ENCODE assay signal across 21 mouse cellular contexts in the genomic region with DNA sequence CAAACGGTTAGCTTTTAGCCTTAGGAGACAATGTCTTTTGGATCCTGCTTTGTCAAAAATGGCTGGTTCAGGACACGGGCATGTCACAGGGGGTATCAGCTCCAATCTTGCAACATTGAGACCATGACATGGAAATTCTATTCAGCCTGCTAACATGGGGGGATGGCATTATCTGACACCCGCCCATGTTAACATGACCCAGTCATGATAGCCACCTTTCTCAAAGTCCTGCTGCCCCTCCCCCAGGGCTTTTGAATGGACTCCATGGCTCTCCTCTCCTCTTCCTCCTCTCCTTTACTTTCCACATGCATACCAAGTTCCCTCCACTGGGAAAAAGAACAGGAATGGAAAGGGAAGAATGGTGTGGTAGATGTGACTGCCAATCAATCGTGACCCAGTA. TPM values are rescaled to one million over a fixed set of nuclear protein-coding genes. Genes with fewer than 3 reads are reported as not detected.
DNase-seq lines count a peak whose midpoint lies in the region; ATAC-seq lines count a peak whose summit lies in the region.
"Had no signal": no experiment of that assay in that cellular context is flagged by ENCODE, and none has a peak within 500 bp of the region (broad histone marks: within the 10 kb centered on the region; RNA-seq: fewer than 3 reads in every experiment).

No protein-coding gene starts in this region.

- no peak for DNase-seq in forebrain, embryonic 10.5 days (ENCODE audit: extremely low spot score, low spot score)
- no peak for DNase-seq in hindbrain, embryonic 14.5 days (ENCODE audit: low spot score)
- DNase-seq in right cerebral cortex, postnatal 25 days: no peak
- DNase-seq: gastrocnemius, postnatal 25 days; kidney, adult 11 months; layer of hippocampus, adult 9-11 months; liver, embryonic 13.5 days; lung, adult 2 months; lung, postnatal 10 days; right cerebral cortex, postnatal 14 days; thymus, postnatal 25 days had no signal

- WGBS in forebrain, embryonic 15.5 days: 72% methylated on average over 4 of the region's 4 CpGs
- 88% methylated on average over 4 of the region's 4 CpGs for WGBS in forebrain, embryonic 10.5 days
- 78% methylated on average over 4 of the region's 4 CpGs for WGBS in hindbrain, embryonic 14.5 days
- WGBS in hindbrain, embryonic 12.5 days: 84% methylated on average over 4 of the region's 4 CpGs
- 77% methylated on average over 4 of the region's 4 CpGs for WGBS in hindbrain, embryonic 15.5 days

- no peaks in the 10 kb centered on the region for H3K9me3 ChIP-seq in forebrain, embryonic 15.5 days
- H3K9me3 ChIP-seq in forebrain, embryonic 10.5 days: no peaks in the 10 kb centered on the region
- H3K9me3 ChIP-seq in hindbrain, embryonic 14.5 days (ENCODE audit: control insufficient read depth, low read length): no peaks in the 10 kb centered on the region
- H3K9me3 ChIP-seq in hindbrain, embryonic 12.5 days (replicated peaks): no peaks in the 10 kb centered on the region
- H3K9me3 ChIP-seq in hindbrain, embryonic 15.5 days: no peaks in the 10 kb centered on the region
- H3K9me3 ChIP-seq: heart, embryonic 12.5 days; limb, embryonic 10.5 days; limb, embryonic 15.5 days; liver, embryonic 13.5 days; midbrain, embryonic 10.5 days; midbrain, embryonic 15.5 days had no signal

- no peak for ATAC-seq in forebrain, embryonic 15.5 days (replicated peaks)
- ATAC-seq in hindbrain, embryonic 14.5 days (ENCODE audit: low FRiP score): no peak
- no peak for ATAC-seq in hindbrain, embryonic 12.5 days (ENCODE audit: low FRiP score)
- ATAC-seq in hindbrain, embryonic 15.5 days (ENCODE audit: low FRiP score, low read depth): no peak
- 0 out of 2 replicates have a peak, but pooled peaks have one; percentile 45 for ATAC-seq in megakaryocyte-erythroid progenitor cell, adult 5-6 weeks (replicated peaks; ENCODE audit: low FRiP score, low TSS enrichment, poor library complexity, severe bottlenecking)
- ATAC-seq: Patski had no signal

- no peak overlapping the region for H3K4me3 ChIP-seq in forebrain, embryonic 15.5 days
- no peak overlapping the region for H3K4me3 ChIP-seq in forebrain, embryonic 10.5 days
- no peak overlapping the region for H3K4me3 ChIP-seq in hindbrain, embryonic 14.5 days (replicated peaks; ENCODE audit: low read length)
- no peak overlapping the region for H3K4me3 ChIP-seq in hindbrain, embryonic 12.5 days
- no peak overlapping the region for H3K4me3 ChIP-seq in hindbrain, embryonic 15.5 days
- H3K4me3 ChIP-seq: heart, embryonic 12.5 days; limb, embryonic 10.5 days; limb, embryonic 15.5 days; liver, embryonic 13.5 days; midbrain, embryonic 10.5 days; midbrain, embryonic 15.5 days had no signal

- H3K9ac ChIP-seq in forebrain, embryonic 15.5 days (replicated peaks): 0 out of 2 replicates have a peak overlapping the region, but pooled peaks have one; percentile 19
- H3K9ac ChIP-seq in hindbrain, embryonic 14.5 days: no peak overlapping the region
- no peak overlapping the region for H3K9ac ChIP-seq in hindbrain, embryonic 12.5 days
- H3K9ac ChIP-seq in hindbrain, embryonic 15.5 days: no peak overlapping the region
- H3K9ac ChIP-seq: heart, embryonic 12.5 days; limb, embryonic 15.5 days; liver, embryonic 13.5 days; midbrain, embryonic 15.5 days had no signal

- H3K27ac ChIP-seq in forebrain, embryonic 15.5 days (replicated peaks): peak overlapping the region; percentile 80
- no peak overlapping the region for H3K27ac ChIP-seq in forebrain, embryonic 10.5 days
- peak overlapping the region; percentile 67; the same call in 1 of the 2 replicates for H3K27ac ChIP-seq in hindbrain, embryonic 14.5 days
- no peak overlapping the region for H3K27ac ChIP-seq in hindbrain, embryonic 12.5 days
- H3K27ac ChIP-seq in hindbrain, embryonic 15.5 days (replicated peaks): peak overlapping the region; percentile 63
- H3K27ac ChIP-seq: limb, embryonic 10.5 days; liver, embryonic 13.5 days; midbrain, embryonic 10.5 days had no signal

- no peaks in the 10 kb centered on the region for H3K27me3 ChIP-seq in forebrain, embryonic 15.5 days
- H3K27me3 ChIP-seq in forebrain, embryonic 10.5 days (ENCODE audit: poor library complexity, severe bottlenecking): no peaks in the 10 kb centered on the region
- no peaks in the 10 kb centered on the region for H3K27me3 ChIP-seq in hindbrain, embryonic 14.5 days (ENCODE audit: control insufficient read depth, insufficient read depth, low read length)
- H3K27me3 ChIP-seq in hindbrain, embryonic 12.5 days: no peaks in the 10 kb centered on the region
- H3K27me3 ChIP-seq in hindbrain, embryonic 15.5 days: no peaks in the 10 kb centered on the region
- H3K27me3 ChIP-seq: heart, embryonic 12.5 days; limb, embryonic 15.5 days; liver, embryonic 13.5 days; midbrain, embryonic 15.5 days; Patski had no signal

- H3K4me2 ChIP-seq in forebrain, embryonic 15.5 days (replicated peaks): no peak overlapping the region
- no peak overlapping the region for H3K4me2 ChIP-seq in hindbrain, embryonic 14.5 days (replicated peaks)
- H3K4me2 ChIP-seq in hindbrain, embryonic 12.5 days (replicated peaks): no peak overlapping the region
- no peak overlapping the region for H3K4me2 ChIP-seq in hindbrain, embryonic 15.5 days
- H3K4me2 ChIP-seq: heart, embryonic 12.5 days; limb, embryonic 15.5 days; liver, embryonic 13.5 days had no signal

- no peaks in the 10 kb centered on the region for H3K36me3 ChIP-seq in forebrain, embryonic 15.5 days
- H3K36me3 ChIP-seq in forebrain, embryonic 10.5 days (replicated peaks): peaks cover 3% of the 10 kb centered on the region; the same call in 1 of the 2 replicates
- no peaks in the 10 kb centered on the region for H3K36me3 ChIP-seq in hindbrain, embryonic 14.5 days (replicated peaks; ENCODE audit: control insufficient read depth, insufficient read depth)
- no peaks in the 10 kb centered on the region for H3K36me3 ChIP-seq in hindbrain, embryonic 12.5 days
- no peaks in the 10 kb centered on the region for H3K36me3 ChIP-seq in hindbrain, embryonic 15.5 days
- H3K36me3 ChIP-seq: heart, embryonic 12.5 days; limb, embryonic 15.5 days; midbrain, embryonic 15.5 days had no signal

- H3K4me1 ChIP-seq in forebrain, embryonic 15.5 days: peaks cover 23% of the 10 kb centered on the region
- peaks cover 19% of the 10 kb centered on the region for H3K4me1 ChIP-seq in forebrain, embryonic 10.5 days
- H3K4me1 ChIP-seq in hindbrain, embryonic 14.5 days (replicated peaks; ENCODE audit: control insufficient read depth, insufficient read depth, low read length): peaks cover 16% of the 10 kb centered on the region
- peaks cover 14% of the 10 kb centered on the region for H3K4me1 ChIP-seq in hindbrain, embryonic 12.5 days
- peaks cover 18% of the 10 kb centered on the region for H3K4me1 ChIP-seq in hindbrain, embryonic 15.5 days (replicated peaks)

RNA-seq across cellular contexts. Expression of a gene that starts 43.5 kb away (rescaled TPM):
- polyA plus RNA-seq in forebrain, embryonic 15.5 days (2015; fragmentation: Nextera tagmentation; extraction: Ambion mirVana): 86.4 and 90.5 TPM in 2 replicates
- polyA plus RNA-seq in forebrain, embryonic 10.5 days (2016; fragmentation: Nextera tagmentation; extraction: Ambion mirVana): 46.4 and 47.3 TPM in 2 replicates
- 83.6 and 84.9 TPM in 2 replicates for polyA plus RNA-seq in hindbrain, embryonic 14.5 days (2014; fragmentation: Nextera tagmentation; extraction: Ambion mirVana)
- polyA plus RNA-seq in hindbrain, embryonic 12.5 days (2016; fragmentation: Nextera tagmentation; extraction: Ambion mirVana): 90.2 and 93.9 TPM in 2 replicates
- 78.1 and 78.4 TPM in 2 replicates for polyA plus RNA-seq in hindbrain, embryonic 15.5 days (2015; fragmentation: Nextera tagmentation; extraction: Ambion mirVana)
- total RNA-seq in megakaryocyte-erythroid progenitor cell, adult 5-6 weeks (2014; fragmentation: Nextera tagmentation): 118 and 140 TPM in 2 replicates
- 36.9 and 47.6 TPM in 2 replicates for total RNA-seq in megakaryocyte-erythroid progenitor cell, adult 5-6 weeks (2017)

Comparison
In these comparisons a context has a peak if more than half of its experiments do, and no peak if none do; other contexts are left out.
1. H3K27ac ChIP-seq: peak in forebrain, embryonic 15.5 days (single experiment), hindbrain, embryonic 14.5 days (single experiment) and hindbrain, embryonic 15.5 days (single experiment); none in forebrain, embryonic 10.5 days (single experiment) and hindbrain, embryonic 12.5 days (single experiment).